Mouse (Mus musculus): ENCODE measurements at regions not wholly inside any gene's neighbourhood (a gene's known extent, or its start where the extent isn't known, plus 50 kb on each side); places are given as distances from the start of the nearest gene placed in this dataset.

GRCm38 (mm10) chr3:99447361-99447760 is 207.2 kb downstream of the Tbx15 start:
- Histone ChIP-seq H3K27ac (no peak overlapping the region), H3K36me3 (no peaks in the 10 kb centered on the region), H3K9me3 (no peaks in the 10 kb centered on the region), H3K9ac (replicated peaks) (no peak overlapping the region), H3K4me1 (replicated peaks) (no peaks in the 10 kb centered on the region), H3K4me2 (replicated peaks) (no peak overlapping the region), H3K27me3 (no peaks in the 10 kb centered on the region), H3K4me3 (replicated peaks) (no peak overlapping the region)
- no peak for ATAC-seq
- WGBS, result 67% methylated on average over 2 of the region's 2 CpGs

GRCm38 (mm10) chr3:99447813-99448212 is 207.6 kb downstream of the Tbx15 start:
- Histone ChIP-seq H3K27ac (no peak overlapping the region), H3K4me3 (replicated peaks) (no peak overlapping the region), H3K4me2 (replicated peaks) (no peak overlapping the region), H3K9ac (replicated peaks) (no peak overlapping the region), H3K9me3 (no peaks in the 10 kb centered on the region), H3K4me1 (replicated peaks) (no peaks in the 10 kb centered on the region), H3K36me3 (no peaks in the 10 kb centered on the region), H3K27me3 (no peaks in the 10 kb centered on the region)
- 65% methylated on average over 2 of the region's 2 CpGs for WGBS
- no peak for ATAC-seq

GRCm38 (mm10) chr3:99459036-99459863 is 219.1 kb downstream of the Tbx15 start:
- H3K4me2 ChIP-seq (replicated peaks), result no peak overlapping the region
- H3K36me3 ChIP-seq, result no peaks in the 10 kb centered on the region
- no peaks in the 10 kb centered on the region for H3K4me1 ChIP-seq (replicated peaks)
- no peak overlapping the region for H3K27ac ChIP-seq
- no peaks in the 10 kb centered on the region for H3K27me3 ChIP-seq
- H3K9me3 ChIP-seq, result no peaks in the 10 kb centered on the region
- no peak overlapping the region for H3K9ac ChIP-seq (replicated peaks)
- 86% methylated on average over 12 of the region's 12 CpGs for WGBS
- H3K4me3 ChIP-seq (replicated peaks), result no peak overlapping the region
- ATAC-seq, result no peak

GRCm38 (mm10) chr3:99499980-99500379 is 259.8 kb downstream of the Tbx15 start:
- WGBS, result 90% methylated on average over 14 of the region's 14 CpGs
- no peaks in the 10 kb centered on the region for H3K4me1 ChIP-seq (replicated peaks)
- no peak for ATAC-seq

GRCm38 (mm10) chr3:99504772-99505171 is 264.6 kb downstream of the Tbx15 start:
- no peak overlapping the region for H3K4me3 ChIP-seq (replicated peaks)
- no peak overlapping the region for H3K9ac ChIP-seq (replicated peaks)
- WGBS, result 93% methylated on average over 2 of the region's 2 CpGs
- H3K27ac ChIP-seq, result no peak overlapping the region
- H3K4me2 ChIP-seq (replicated peaks), result no peak overlapping the region
- H3K4me1 ChIP-seq (replicated peaks), result no peaks in the 10 kb centered on the region
- H3K36me3 ChIP-seq, result no peaks in the 10 kb centered on the region
- H3K27me3 ChIP-seq, result no peaks in the 10 kb centered on the region
- H3K9me3 ChIP-seq, result no peaks in the 10 kb centered on the region
- no peak for ATAC-seq

More at GRCm38 (mm10) chr3:99499980-99500379, 259.8 kb downstream of the Tbx15 start:
- no peaks in the 10 kb centered on the region for H3K9me3 ChIP-seq
- no peaks in the 10 kb centered on the region for H3K27me3 ChIP-seq
- H3K4me3 ChIP-seq (replicated peaks), result no peak overlapping the region
- H3K9ac ChIP-seq (replicated peaks), result no peak overlapping the region
- H3K36me3 ChIP-seq, result no peaks in the 10 kb centered on the region
- H3K27ac ChIP-seq, result no peak overlapping the region
- H3K4me2 ChIP-seq (replicated peaks), result no peak overlapping the region

- Histone ChIP-seq H3K27me3 (no peaks in the 10 kb centered on the region), H3K36me3 (no peaks in the 10 kb centered on the region), H3K27ac (no peak overlapping the region), H3K9me3 (no peaks in the 10 kb centered on the region), H3K9ac (replicated peaks) (no peak overlapping the region), H3K4me1 (replicated peaks) (no peaks in the 10 kb centered on the region), H3K4me3 (replicated peaks) (no peak overlapping the region), H3K4me2 (replicated peaks) (no peak overlapping the region)
- ATAC-seq, result no peak
- 84% methylated on average over 1 of the region's 1 CpGs for WGBS
These were observed 272.1 kb downstream of the Tbx15 start for GRCm38 (mm10) chr3:99512250-99512649.

GRCm38 (mm10) chr3:99512933-99513332 is 272.8 kb downstream of the Tbx15 start:
- no peak overlapping the region for H3K27ac ChIP-seq
- ATAC-seq, result no peak
- H3K9me3 ChIP-seq, result no peaks in the 10 kb centered on the region
- H3K9ac ChIP-seq (replicated peaks), result no peak overlapping the region
- H3K27me3 ChIP-seq, result no peaks in the 10 kb centered on the region
- no peak overlapping the region for H3K4me2 ChIP-seq (replicated peaks)
- no peak overlapping the region for H3K4me3 ChIP-seq (replicated peaks)
- no peaks in the 10 kb centered on the region for H3K36me3 ChIP-seq
- 74% methylated on average over 2 of the region's 2 CpGs for WGBS
- H3K4me1 ChIP-seq (replicated peaks), result no peaks in the 10 kb centered on the region

- ATAC-seq, result no peak
- WGBS, result 91% methylated on average over 8 of the region's 8 CpGs
- no peaks in the 10 kb centered on the region for H3K4me1 ChIP-seq (replicated peaks)
These were observed 275.6 kb downstream of the Tbx15 start for GRCm38 (mm10) chr3:99515751-99516150.

GRCm38 (mm10) chr3:99560917-99561316 is 320.7 kb downstream of the Tbx15 start:
- no peak overlapping the region for H3K9ac ChIP-seq (replicated peaks)
- no peaks in the 10 kb centered on the region for H3K36me3 ChIP-seq
- 76% methylated on average over 1 of the region's 1 CpGs for WGBS
- no peak overlapping the region for H3K4me2 ChIP-seq (replicated peaks)
- no peaks in the 10 kb centered on the region for H3K9me3 ChIP-seq
- no peak overlapping the region for H3K27ac ChIP-seq
- no peaks in the 10 kb centered on the region for H3K4me1 ChIP-seq (replicated peaks)
- H3K27me3 ChIP-seq, result no peaks in the 10 kb centered on the region
- ATAC-seq, result no peak
- H3K4me3 ChIP-seq (replicated peaks), result no peak overlapping the region

More at GRCm38 (mm10) chr3:99515751-99516150, 275.6 kb downstream of the Tbx15 start:
- H3K36me3 ChIP-seq, result no peaks in the 10 kb centered on the region
- no peak overlapping the region for H3K27ac ChIP-seq
- no peaks in the 10 kb centered on the region for H3K27me3 ChIP-seq
- H3K9ac ChIP-seq (replicated peaks), result no peak overlapping the region
- no peak overlapping the region for H3K4me3 ChIP-seq (replicated peaks)
- H3K4me2 ChIP-seq (replicated peaks), result no peak overlapping the region
- H3K9me3 ChIP-seq, result no peaks in the 10 kb centered on the region

- Histone ChIP-seq H3K4me2 (replicated peaks) (no peak overlapping the region), H3K9me3 (no peaks in the 10 kb centered on the region), H3K9ac (replicated peaks) (no peak overlapping the region), H3K4me1 (replicated peaks) (no peaks in the 10 kb centered on the region), H3K36me3 (no peaks in the 10 kb centered on the region), H3K4me3 (replicated peaks) (no peak overlapping the region), H3K27ac (no peak overlapping the region), H3K27me3 (no peaks in the 10 kb centered on the region)
- ATAC-seq, result no peak
- 85% methylated on average over 6 of the region's 6 CpGs for WGBS
These were observed 311.8 kb upstream of the Spag17 start for GRCm38 (mm10) chr3:99573335-99573976.

GRCm38 (mm10) chr3:99573977-99574373 is 311.2 kb upstream of the Spag17 start:
- Histone ChIP-seq H3K9me3 (no peaks in the 10 kb centered on the region), H3K9ac (replicated peaks) (no peak overlapping the region), H3K4me3 (replicated peaks) (no peak overlapping the region), H3K4me1 (replicated peaks) (no peaks in the 10 kb centered on the region), H3K27me3 (no peaks in the 10 kb centered on the region), H3K27ac (no peak overlapping the region), H3K4me2 (replicated peaks) (no peak overlapping the region), H3K36me3 (no peaks in the 10 kb centered on the region)
- no peak for ATAC-seq
- 78% methylated on average over 3 of the region's 3 CpGs for WGBS

- no peak overlapping the region for H3K27ac ChIP-seq
- H3K9me3 ChIP-seq, result no peaks in the 10 kb centered on the region
- H3K9ac ChIP-seq (replicated peaks), result no peak overlapping the region
- H3K4me3 ChIP-seq (replicated peaks), result no peak overlapping the region
- no peaks in the 10 kb centered on the region for H3K27me3 ChIP-seq
- H3K4me2 ChIP-seq (replicated peaks), result no peak overlapping the region
- H3K4me1 ChIP-seq (replicated peaks), result no peaks in the 10 kb centered on the region
- ATAC-seq, result no peak
- H3K36me3 ChIP-seq, result no peaks in the 10 kb centered on the region
- WGBS, result 50% methylated on average over 3 of the region's 3 CpGs
These were observed 282.5 kb upstream of the Spag17 start for GRCm38 (mm10) chr3:99602679-99603078.

Data from midbrain, embryonic 13.5 days (tissue).